Mouse (Mus musculus): ENCODE measurements around the gene Srrt. TPM values are rescaled to one million over a fixed set of nuclear protein-coding genes. Genes with fewer than 3 reads are reported as not detected.
"Not testable (repeated sequence)": the region's sequence is repeated elsewhere in the genome, so short reads cannot be mapped to it uniquely, and the experiment has no call there.

Srrt gene
- polyA plus RNA-seq, 1 experiment from 2014 or later = 84.9 TPM

DNA sequence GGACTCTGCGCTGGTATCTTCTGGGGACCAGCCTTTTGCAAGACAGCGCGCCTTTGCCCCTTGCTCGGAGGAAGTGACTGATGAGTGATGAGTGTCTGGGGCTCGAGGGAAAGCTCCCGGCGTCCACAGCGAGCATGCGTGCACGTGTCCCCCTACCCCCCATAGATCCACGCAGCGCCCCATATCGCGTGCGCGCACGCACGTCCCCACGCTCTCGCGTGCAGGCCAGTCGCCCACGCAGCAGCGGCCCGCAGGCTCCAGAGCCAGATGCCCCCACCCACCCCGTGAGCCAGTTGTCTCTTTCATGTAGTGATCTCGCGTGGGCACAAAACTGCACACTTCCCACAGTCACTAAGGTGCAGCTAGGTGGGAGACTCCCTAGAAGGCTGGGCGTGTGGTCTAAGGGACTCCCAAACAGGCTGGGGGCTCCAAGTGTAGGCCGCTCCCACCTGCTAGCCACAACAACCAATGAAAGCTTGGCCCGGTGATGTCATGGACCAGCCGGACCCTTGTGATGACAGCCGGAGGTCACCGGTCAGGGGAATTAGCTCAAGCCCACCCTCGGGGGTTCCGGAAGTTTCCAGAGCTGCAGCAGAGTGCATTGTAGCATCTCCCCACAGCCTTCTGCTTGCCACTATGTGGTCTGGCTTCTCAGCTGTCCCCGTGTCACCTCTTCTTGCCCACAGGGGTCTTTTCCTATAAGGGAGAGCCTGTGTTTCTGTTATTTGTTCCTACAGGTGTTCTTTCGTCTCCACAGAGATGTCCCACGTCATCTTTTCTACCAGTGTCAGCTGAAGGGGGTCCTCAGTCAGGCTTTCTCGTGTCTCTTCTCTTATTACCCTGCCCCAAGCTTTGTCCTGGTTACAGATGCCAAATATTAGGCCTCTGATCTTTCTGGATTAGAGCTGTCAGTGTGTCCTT, 20.2 kb downstream of the Srrt start, which contains the start of gene Ache:
Gene Ache, plus strand, starts transcription at position 488 of the 921 bp plus-strand sequence.
- Histone ChIP-seq H3K9ac (peak within 1 kb of the TSS; percentile 79), H3K4me1 (peaks cover 39% of the 10 kb centered on the region), H3K27ac (replicated peaks) (peak within 1 kb of the TSS; percentile 57), H3K36me3 (no peaks in the 10 kb centered on the region), H3K4me2 (peak within 1 kb of the TSS; percentile 100), H3K27me3 (replicated peaks) (peaks cover 57% of the 10 kb centered on the region), H3K9me3 (no peaks in the 10 kb centered on the region), H3K4me3 (peak within 1 kb of the TSS; percentile 57)
- ATAC-seq (ENCODE audit: extremely low read depth, insufficient number of reproducible peaks, low FRiP score, low TSS enrichment) = 0 out of 2 replicates have a peak, but pooled peaks have one; percentile 3
- WGBS = 1% methylated on average over 40 of the region's 40 CpGs

- H3K9me3 ChIP-seq = no peaks in the 10 kb centered on the region
- peaks cover 39% of the 10 kb centered on the region for H3K4me1 ChIP-seq
- ATAC-seq (ENCODE audit: extremely low read depth, insufficient number of reproducible peaks, low FRiP score, low TSS enrichment) = 0 out of 2 replicates have a peak, but pooled peaks have one; percentile 23
- peak overlapping the region; percentile 100 for H3K4me2 ChIP-seq
- peaks cover 51% of the 10 kb centered on the region for H3K27me3 ChIP-seq (replicated peaks)
- WGBS = under 1% methylated on average over 16 of the region's 16 CpGs
- H3K9ac ChIP-seq = peak overlapping the region; percentile 79
- H3K36me3 ChIP-seq = no peaks in the 10 kb centered on the region
- H3K4me3 ChIP-seq = peak overlapping the region; percentile 57
- no peak overlapping the region for H3K27ac ChIP-seq (replicated peaks)
These were observed 20.8 kb downstream of the Srrt start for GRCm38 (mm10) chr5:137286655-137287031.

- H3K27ac ChIP-seq (replicated peaks) = no peak overlapping the region
- H3K4me3 ChIP-seq = no peak overlapping the region
- H3K27me3 ChIP-seq (replicated peaks) = peaks cover 44% of the 10 kb centered on the region
- H3K36me3 ChIP-seq = no peaks in the 10 kb centered on the region
- peaks cover 39% of the 10 kb centered on the region for H3K4me1 ChIP-seq
- 42% methylated on average over 7 of the region's 7 CpGs for WGBS
- peak overlapping the region; percentile 50; the same call in 1 of the 2 replicates for H3K9ac ChIP-seq
- H3K9me3 ChIP-seq = no peaks in the 10 kb centered on the region
- H3K4me2 ChIP-seq = no peak overlapping the region; the same call in 1 of the 2 replicates
- no peak for ATAC-seq (ENCODE audit: extremely low read depth, insufficient number of reproducible peaks, low FRiP score, low TSS enrichment)
These were observed 21.5 kb downstream of the Srrt start for GRCm38 (mm10) chr5:137285986-137286385.

GRCm38 (mm10) chr5:137285045-137285444, 22.4 kb downstream of the Srrt start:
- 60% methylated on average over 5 of the region's 5 CpGs for WGBS
- Histone ChIP-seq H3K4me3 (no peak overlapping the region), H3K27ac (replicated peaks) (no peak overlapping the region), H3K27me3 (replicated peaks) (peaks cover 36% of the 10 kb centered on the region), H3K9me3 (no peaks in the 10 kb centered on the region), H3K4me1 (peaks cover 33% of the 10 kb centered on the region), H3K9ac (no peak overlapping the region), H3K36me3 (no peaks in the 10 kb centered on the region), H3K4me2 (no peak overlapping the region)
- ATAC-seq (ENCODE audit: extremely low read depth, insufficient number of reproducible peaks, low FRiP score, low TSS enrichment) = no peak

DNA sequence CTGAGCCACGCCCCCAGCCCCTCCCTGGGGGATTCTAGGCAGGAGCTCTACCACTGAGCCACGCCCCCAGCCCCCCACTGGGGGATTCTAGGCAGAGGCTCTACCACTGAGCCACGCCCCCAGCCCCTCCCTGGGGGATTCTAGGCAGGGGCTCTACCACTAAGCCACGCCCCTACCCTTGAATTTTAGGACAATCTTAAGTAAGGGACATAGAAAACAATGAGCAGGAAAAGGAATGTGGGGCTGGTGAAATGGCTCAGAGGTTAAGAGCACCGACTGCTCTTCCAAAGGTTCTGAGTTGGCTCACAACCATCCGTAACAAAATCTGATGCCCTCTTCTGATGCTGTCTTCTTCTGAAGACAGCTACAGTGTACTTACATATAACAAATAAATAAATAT, 23.1 kb downstream of the Srrt start:
- not testable (repeated sequence) for H3K9ac ChIP-seq; H3K27ac ChIP-seq (replicated peaks); H3K9me3 ChIP-seq; H3K36me3 ChIP-seq; H3K4me3 ChIP-seq; H3K4me2 ChIP-seq; ATAC-seq (ENCODE audit: extremely low read depth, insufficient number of reproducible peaks, low FRiP score, low TSS enrichment)
- Histone ChIP-seq H3K4me1 (peaks cover 27% of the 10 kb centered on the region), H3K27me3 (replicated peaks) (peaks cover 30% of the 10 kb centered on the region)
- 71% methylated on average over 6 of the region's 6 CpGs for WGBS

DNA sequence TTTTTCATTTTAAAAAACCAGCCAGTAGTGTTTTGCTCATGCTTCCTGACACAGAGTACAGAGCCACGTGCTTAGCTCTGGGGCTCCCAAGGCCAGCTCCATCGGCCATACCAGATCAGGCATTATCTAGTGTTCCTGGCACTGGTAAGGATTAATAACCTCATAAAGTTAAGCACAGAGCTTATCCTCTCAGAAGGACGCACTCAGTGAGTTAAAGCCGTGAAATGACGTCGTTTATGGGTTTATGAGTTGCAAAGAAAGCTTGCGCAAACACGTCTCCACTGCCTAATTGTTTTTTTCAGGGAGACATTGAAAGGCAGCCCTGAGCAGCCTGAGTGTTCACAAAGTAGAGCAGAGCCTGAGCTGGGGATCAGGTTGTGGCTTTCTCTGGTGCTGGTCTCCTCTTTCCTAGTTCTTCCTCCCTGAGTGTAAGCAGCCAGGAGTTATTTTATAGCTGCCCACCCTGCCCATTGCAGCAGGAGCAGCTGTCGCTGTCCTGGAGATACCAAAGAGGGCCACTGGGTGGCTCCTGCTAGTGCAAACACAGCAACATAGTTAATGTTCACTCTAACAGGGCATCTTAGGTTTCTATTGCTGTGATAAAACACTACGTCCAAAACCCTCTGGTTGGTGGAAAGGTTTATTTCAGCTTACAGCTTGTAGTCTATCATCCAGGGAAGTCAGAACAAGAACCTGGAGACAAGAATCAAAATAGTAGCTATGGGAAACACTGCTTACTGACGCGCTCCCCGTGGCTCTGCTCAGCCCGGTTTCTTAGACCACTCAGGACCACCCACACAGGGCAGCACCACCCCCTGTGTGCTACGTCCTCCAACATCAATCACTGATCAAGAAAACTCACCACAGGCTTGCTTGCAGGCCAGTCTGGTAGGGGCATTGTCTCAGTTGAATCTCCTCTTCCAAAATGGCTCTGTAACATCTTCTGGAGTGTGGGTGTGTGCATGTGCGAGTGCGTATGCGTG, 29.8 kb downstream of the Srrt start:
- H3K9ac ChIP-seq = no peak overlapping the region
- no peaks in the 10 kb centered on the region for H3K4me1 ChIP-seq
- peaks cover 13% of the 10 kb centered on the region; the same call in 1 of the 2 replicates for H3K9me3 ChIP-seq
- H3K27me3 ChIP-seq (replicated peaks) = peaks cover 9% of the 10 kb centered on the region; the same call in 1 of the 2 replicates
- no peak overlapping the region for H3K27ac ChIP-seq (replicated peaks)
- WGBS = 61% methylated on average over 18 of the region's 18 CpGs
- no peak overlapping the region for H3K4me2 ChIP-seq
- H3K4me3 ChIP-seq = no peak overlapping the region
- ATAC-seq (ENCODE audit: extremely low read depth, insufficient number of reproducible peaks, low FRiP score, low TSS enrichment) = no peak
- no peaks in the 10 kb centered on the region for H3K36me3 ChIP-seq

GRCm38 (mm10) chr5:137268131-137268910, 39.2 kb downstream of the Srrt start:
- peak overlapping the region; percentile 31; the same call in 1 of the 2 replicates for H3K4me2 ChIP-seq
- no peaks in the 10 kb centered on the region for H3K36me3 ChIP-seq
- H3K27ac ChIP-seq (replicated peaks) = no peak overlapping the region
- H3K4me1 ChIP-seq = no peaks in the 10 kb centered on the region
- 0 out of 2 replicates have a peak, but pooled peaks cover 5% of the 10 kb centered on the region for H3K27me3 ChIP-seq (replicated peaks)
- no peak overlapping the region for H3K9ac ChIP-seq
- ATAC-seq (ENCODE audit: extremely low read depth, insufficient number of reproducible peaks, low FRiP score, low TSS enrichment) = no peak
- WGBS = 23% methylated on average over 14 of the region's 18 CpGs
- no peak overlapping the region for H3K4me3 ChIP-seq
- peaks cover 6% of the 10 kb centered on the region; the same call in 1 of the 2 replicates for H3K9me3 ChIP-seq

- no peak overlapping the region for H3K4me2 ChIP-seq
These were observed 42.7 kb downstream of the Srrt start for GRCm38 (mm10) chr5:137264787-137265186.

GRCm38 (mm10) chr5:137263897-137264720, 43.4 kb downstream of the Srrt start:
- Histone ChIP-seq H3K9me3 (no peaks in the 10 kb centered on the region), H3K4me1 (no peaks in the 10 kb centered on the region), H3K27ac (replicated peaks) (no peak overlapping the region), H3K4me2 (no peak overlapping the region), H3K4me3 (no peak overlapping the region), H3K9ac (no peak overlapping the region), H3K27me3 (replicated peaks) (0 out of 2 replicates have a peak, but pooled peaks cover 5% of the 10 kb centered on the region), H3K36me3 (no peaks in the 10 kb centered on the region)
- ATAC-seq (ENCODE audit: extremely low read depth, insufficient number of reproducible peaks, low FRiP score, low TSS enrichment) = no peak
- 71% methylated on average over 14 of the region's 14 CpGs for WGBS

More at GRCm38 (mm10) chr5:137264787-137265186, 42.7 kb downstream of the Srrt start:
- no peak overlapping the region for H3K9ac ChIP-seq
- H3K4me3 ChIP-seq = no peak overlapping the region
- no peak overlapping the region for H3K27ac ChIP-seq (replicated peaks)
- H3K9me3 ChIP-seq = no peaks in the 10 kb centered on the region
- 0 out of 2 replicates have a peak, but pooled peaks cover 5% of the 10 kb centered on the region for H3K27me3 ChIP-seq (replicated peaks)
- H3K36me3 ChIP-seq = no peaks in the 10 kb centered on the region
- H3K4me1 ChIP-seq = no peaks in the 10 kb centered on the region
- WGBS = 82% methylated on average over 11 of the region's 11 CpGs
- no peak for ATAC-seq (ENCODE audit: extremely low read depth, insufficient number of reproducible peaks, low FRiP score, low TSS enrichment)
